Mouse (Mus musculus) right cerebral cortex, postnatal 4 days (tissue): ENCODE results near the gene Ptges3.
A peak's percentile ranks its signal among the peaks of the same experiment; 100 is the strongest.
"Not testable (repeated sequence)": the region's sequence is repeated elsewhere in the genome, so short reads cannot be mapped to it uniquely, and the experiment has no call there.

Experiments used
- DNase-seq: peaks from one replicate; pipeline ENCODE4 v3.0.0-alpha.2; 2022

The Ptges3 gene

GRCm38 (mm10) chr10:128058601-128059151 lies at the start of gene Ptges3:
Ptges3 (plus strand) TSS chr10:128058954.
- peak; percentile 99 for DNase-seq

GRCm38 (mm10) chr10:128009735-128010134 lies 49.0 kb upstream of the Ptges3 start:
- no peak for DNase-seq

GRCm38 (mm10) chr10:128015068-128015934 lies 43.5 kb upstream of the Ptges3 start, which contains the start of gene Prim1:
Prim1 (plus strand) TSS chr10:128015168.
- DNase-seq: peak; percentile 79

GRCm38 (mm10) chr10:128022196-128022595 lies 36.6 kb upstream of the Ptges3 start:
- DNase-seq: no peak

- no peak for DNase-seq
Measured at GRCm38 (mm10) chr10:128023496-128023895, 35.3 kb upstream of the Ptges3 start.

- no peak for DNase-seq
Measured at GRCm38 (mm10) chr10:128029931-128030330, 28.8 kb upstream of the Ptges3 start.

GRCm38 (mm10) chr10:128030860-128031259 lies 27.9 kb upstream of the Ptges3 start:
- DNase-seq: no peak

- no peak for DNase-seq
Measured at GRCm38 (mm10) chr10:128036746-128037425, 21.9 kb upstream of the Ptges3 start.

- DNase-seq: no peak
Measured at GRCm38 (mm10) chr10:128037921-128038320, 20.8 kb upstream of the Ptges3 start.

GRCm38 (mm10) chr10:128039167-128039566 lies 19.6 kb upstream of the Ptges3 start:
- no peak for DNase-seq

- no peak for DNase-seq
Measured at GRCm38 (mm10) chr10:128039858-128040257, 18.9 kb upstream of the Ptges3 start.

- DNase-seq: no peak
Measured at GRCm38 (mm10) chr10:128040293-128040692, 18.5 kb upstream of the Ptges3 start.

GRCm38 (mm10) chr10:128041636-128042035 lies 17.1 kb upstream of the Ptges3 start:
- DNase-seq: no peak

GRCm38 (mm10) chr10:128042466-128042865 lies 16.3 kb upstream of the Ptges3 start:
- no peak for DNase-seq

- no peak for DNase-seq
Measured at GRCm38 (mm10) chr10:128043041-128043835, 15.5 kb upstream of the Ptges3 start.

- DNase-seq: no peak
Measured at GRCm38 (mm10) chr10:128048157-128048556, 10.6 kb upstream of the Ptges3 start.

GRCm38 (mm10) chr10:128049741-128050140 lies 9.0 kb upstream of the Ptges3 start:
- DNase-seq: no peak

- DNase-seq: no peak
Measured at GRCm38 (mm10) chr10:128050355-128050754, 8.4 kb upstream of the Ptges3 start.

GRCm38 (mm10) chr10:128051589-128051988 lies 7.2 kb upstream of the Ptges3 start:
- DNase-seq: no peak

GRCm38 (mm10) chr10:128052136-128052535 lies 6.6 kb upstream of the Ptges3 start:
- not testable (repeated sequence) for DNase-seq

- no peak for DNase-seq
Measured at GRCm38 (mm10) chr10:128053001-128053400, 5.8 kb upstream of the Ptges3 start.

GRCm38 (mm10) chr10:128058184-128058583 lies 570 bp upstream of the Ptges3 start:
- no peak for DNase-seq
